Mouse (Mus musculus): ENCODE data around the gene Dscam. TPM values are rescaled to one million over a fixed set of nuclear protein-coding genes. Genes with fewer than 3 reads are reported as not detected.

Dscam gene
- polyA plus RNA-seq, 1 experiment from 2014 or later: 3.3 TPM

GRCm38 (mm10) chr16:96842829-96843360, 327.7 kb downstream of the Dscam start:
- ATAC-seq (ENCODE audit: low FRiP score): no peak
- H3K4me3 ChIP-seq: no peak overlapping the region
- H3K4me2 ChIP-seq (replicated peaks): no peak overlapping the region
- H3K27me3 ChIP-seq: no peaks in the 10 kb centered on the region
- WGBS: 95% methylated on average over 3 of the region's 3 CpGs
- no peaks in the 10 kb centered on the region for H3K9me3 ChIP-seq (replicated peaks)
- H3K9ac ChIP-seq: no peak overlapping the region
- no peaks in the 10 kb centered on the region for H3K36me3 ChIP-seq
- peaks cover 21% of the 10 kb centered on the region for H3K4me1 ChIP-seq
- H3K27ac ChIP-seq: no peak overlapping the region

GRCm38 (mm10) chr16:96819649-96820048, 350.9 kb downstream of the Dscam start:
- H3K4me2 ChIP-seq (replicated peaks): no peak overlapping the region
- no peaks in the 10 kb centered on the region for H3K27me3 ChIP-seq
- WGBS: 30% methylated on average over 15 of the region's 16 CpGs
- H3K36me3 ChIP-seq: no peaks in the 10 kb centered on the region
- no peak overlapping the region for H3K4me3 ChIP-seq
- no peak overlapping the region for H3K27ac ChIP-seq
- no peak overlapping the region for H3K9ac ChIP-seq
- H3K4me1 ChIP-seq: no peaks in the 10 kb centered on the region
- no peaks in the 10 kb centered on the region for H3K9me3 ChIP-seq (replicated peaks)
- no peak for ATAC-seq (ENCODE audit: low FRiP score)

- Histone ChIP-seq H3K9me3 (replicated peaks) (no peaks in the 10 kb centered on the region), H3K36me3 (no peaks in the 10 kb centered on the region), H3K4me1 (no peaks in the 10 kb centered on the region; the same call in 1 of the 2 replicates), H3K27ac (no peak overlapping the region), H3K9ac (no peak overlapping the region), H3K4me3 (no peak overlapping the region), H3K4me2 (replicated peaks) (no peak overlapping the region), H3K27me3 (no peaks in the 10 kb centered on the region)
- no peak for ATAC-seq (ENCODE audit: low FRiP score)
- 96% methylated on average over 1 of the region's 1 CpGs for WGBS
Measured at GRCm38 (mm10) chr16:96806298-96806697, 364.3 kb downstream of the Dscam start.

DNA sequence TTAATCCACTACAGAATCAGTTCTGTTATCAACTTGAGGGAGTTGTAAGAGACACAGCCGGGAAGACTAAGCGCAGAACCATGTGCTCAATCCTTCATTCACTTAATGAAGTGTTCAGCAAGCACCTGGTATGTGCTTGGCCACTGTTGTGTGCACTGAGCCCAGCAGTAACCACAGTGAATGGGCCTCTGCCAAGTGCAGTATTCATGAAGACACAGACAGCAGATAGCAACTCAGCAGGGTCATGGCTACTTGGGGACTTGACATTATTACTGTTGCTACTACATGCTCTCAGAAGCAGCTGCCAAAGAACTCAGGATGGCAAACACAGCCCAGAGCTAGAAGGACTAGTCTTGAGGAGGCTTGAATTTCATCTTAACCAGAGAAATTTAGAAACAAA, 367.9 kb downstream of the Dscam start:
- Histone ChIP-seq H3K4me2 (replicated peaks) (no peak overlapping the region), H3K27me3 (no peaks in the 10 kb centered on the region), H3K4me3 (no peak overlapping the region), H3K27ac (no peak overlapping the region), H3K9ac (no peak overlapping the region), H3K4me1 (no peaks in the 10 kb centered on the region; the same call in 1 of the 2 replicates), H3K9me3 (replicated peaks) (no peaks in the 10 kb centered on the region), H3K36me3 (no peaks in the 10 kb centered on the region)
- no peak for ATAC-seq (ENCODE audit: low FRiP score)
- WGBS: 94% methylated on average over 2 of the region's 2 CpGs

DNA sequence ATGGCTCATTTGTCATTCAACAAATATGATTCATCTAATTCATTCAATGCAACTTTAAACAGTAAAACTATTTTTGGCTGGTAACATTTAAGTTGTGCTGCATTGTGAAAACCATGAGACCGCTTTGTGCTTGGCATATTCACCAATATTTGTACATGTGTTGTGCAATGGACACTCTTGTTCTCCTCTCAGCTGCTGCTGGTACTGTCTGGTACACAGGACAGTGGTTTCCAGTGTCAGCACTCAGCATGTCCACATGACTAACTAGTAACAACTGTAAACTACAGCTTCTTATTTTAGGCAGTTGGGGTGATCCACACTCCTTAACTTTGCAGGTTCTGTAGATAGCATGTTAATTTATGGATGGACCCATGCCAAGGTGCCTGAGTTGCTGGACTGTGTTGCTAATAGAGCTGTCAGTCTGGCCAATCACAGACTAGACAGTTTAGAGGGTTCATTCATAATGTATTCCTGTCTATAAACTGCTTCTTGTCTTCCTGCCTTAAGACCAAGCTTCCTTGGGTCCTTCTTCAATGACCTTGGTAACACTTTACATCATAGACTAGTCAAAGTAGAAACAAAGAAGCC, 368.8 kb downstream of the Dscam start:
- Histone ChIP-seq H3K4me3 (no peak overlapping the region), H3K4me1 (no peaks in the 10 kb centered on the region; the same call in 1 of the 2 replicates), H3K9me3 (replicated peaks) (no peaks in the 10 kb centered on the region), H3K27me3 (no peaks in the 10 kb centered on the region), H3K4me2 (replicated peaks) (no peak overlapping the region), H3K36me3 (no peaks in the 10 kb centered on the region), H3K27ac (no peak overlapping the region), H3K9ac (no peak overlapping the region)
- ATAC-seq (ENCODE audit: low FRiP score): no peak
- WGBS: 93% methylated on average over 1 of the region's 1 CpGs

DNA sequence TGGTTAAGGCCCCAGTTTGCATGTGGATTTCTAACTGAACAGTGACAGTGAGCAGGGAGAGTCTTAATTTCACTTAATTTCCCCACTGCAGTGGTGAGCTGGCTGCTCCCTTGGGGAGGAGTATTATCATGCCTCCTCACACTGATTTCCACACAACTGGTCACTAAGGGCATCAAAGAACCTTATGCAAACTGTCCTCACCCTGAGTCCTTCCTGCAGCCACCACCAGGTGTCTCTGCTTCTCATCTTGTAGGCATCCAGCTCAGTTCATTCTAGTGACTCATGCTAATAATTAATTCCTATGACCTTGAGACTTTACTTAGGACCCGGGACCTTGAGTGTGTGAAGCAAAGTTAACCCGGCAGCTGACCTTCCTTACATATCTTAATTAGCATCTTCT, 375.1 kb downstream of the Dscam start:
- Histone ChIP-seq H3K4me1 (no peaks in the 10 kb centered on the region), H3K4me2 (replicated peaks) (no peak overlapping the region), H3K27ac (no peak overlapping the region), H3K9me3 (replicated peaks) (no peaks in the 10 kb centered on the region), H3K4me3 (no peak overlapping the region), H3K36me3 (no peaks in the 10 kb centered on the region), H3K9ac (no peak overlapping the region), H3K27me3 (no peaks in the 10 kb centered on the region)
- no peak for ATAC-seq (ENCODE audit: low FRiP score)
- 44% methylated on average over 2 of the region's 2 CpGs for WGBS

GRCm38 (mm10) chr16:96791307-96791706, 379.2 kb downstream of the Dscam start:
- no peak overlapping the region for H3K9ac ChIP-seq
- H3K27me3 ChIP-seq: no peaks in the 10 kb centered on the region
- no peak for ATAC-seq (ENCODE audit: low FRiP score)
- no peak overlapping the region for H3K4me2 ChIP-seq (replicated peaks)
- H3K27ac ChIP-seq: no peak overlapping the region
- no peak overlapping the region for H3K4me3 ChIP-seq
- peaks cover 7% of the 10 kb centered on the region for H3K4me1 ChIP-seq
- H3K36me3 ChIP-seq: no peaks in the 10 kb centered on the region
- H3K9me3 ChIP-seq (replicated peaks): no peaks in the 10 kb centered on the region
- 80% methylated on average over 2 of the region's 2 CpGs for WGBS

DNA sequence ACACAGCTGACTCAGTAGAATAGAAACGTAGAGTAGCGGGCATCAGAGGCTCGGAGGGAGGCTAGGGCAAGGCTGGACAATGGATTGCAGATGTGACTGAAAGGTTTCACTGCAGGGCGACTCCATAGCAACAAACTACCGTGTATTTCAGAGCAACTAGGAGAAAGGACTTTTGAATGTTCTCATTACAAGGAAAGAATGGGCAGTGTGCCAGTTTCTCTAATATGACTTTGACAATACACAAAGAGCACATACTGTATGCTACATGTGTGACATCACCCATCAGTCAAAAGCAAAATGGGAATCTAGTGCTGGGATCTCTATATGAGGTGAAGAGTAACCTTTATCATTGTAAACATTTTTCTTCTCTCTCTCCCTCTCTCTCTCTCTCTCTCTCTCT, 382.3 kb downstream of the Dscam start:
- Histone ChIP-seq H3K9ac (no peak overlapping the region), H3K36me3 (no peaks in the 10 kb centered on the region), H3K27ac (no peak overlapping the region), H3K27me3 (no peaks in the 10 kb centered on the region), H3K4me2 (replicated peaks) (no peak overlapping the region), H3K4me3 (no peak overlapping the region), H3K9me3 (replicated peaks) (no peaks in the 10 kb centered on the region), H3K4me1 (peaks cover 7% of the 10 kb centered on the region)
- ATAC-seq (ENCODE audit: low FRiP score): no peak
- 28% methylated on average over 5 of the region's 5 CpGs for WGBS

DNA sequence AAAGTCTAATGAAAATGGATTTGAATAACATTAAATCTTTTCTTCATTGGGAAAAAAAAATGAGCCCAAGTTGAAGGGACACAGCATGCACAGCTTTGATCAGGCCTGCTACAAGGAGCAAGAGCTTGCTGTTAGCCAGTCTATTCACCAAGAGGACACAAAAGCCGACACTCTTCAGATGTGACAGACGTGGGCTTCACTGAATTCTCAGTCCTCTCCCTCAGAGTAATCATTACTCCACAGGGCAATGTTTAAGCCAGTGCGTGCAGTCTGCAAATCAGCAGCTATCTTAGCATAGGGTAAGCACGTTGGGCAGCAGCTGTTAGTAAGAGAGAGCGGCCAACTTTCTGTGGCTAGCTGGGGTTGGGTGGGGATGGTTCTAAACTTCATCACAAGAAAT, 391.5 kb downstream of the Dscam start:
- H3K4me3 ChIP-seq: no peak overlapping the region
- H3K27me3 ChIP-seq: no peaks in the 10 kb centered on the region
- WGBS: 33% methylated on average over 5 of the region's 5 CpGs
- H3K36me3 ChIP-seq: no peaks in the 10 kb centered on the region
- no peak overlapping the region for H3K27ac ChIP-seq
- 0 out of 2 replicates have a peak, but pooled peaks cover 3% of the 10 kb centered on the region for H3K4me1 ChIP-seq
- no peak for ATAC-seq (ENCODE audit: low FRiP score)
- no peak overlapping the region for H3K4me2 ChIP-seq (replicated peaks)
- no peak overlapping the region for H3K9ac ChIP-seq
- H3K9me3 ChIP-seq (replicated peaks): no peaks in the 10 kb centered on the region

DNA sequence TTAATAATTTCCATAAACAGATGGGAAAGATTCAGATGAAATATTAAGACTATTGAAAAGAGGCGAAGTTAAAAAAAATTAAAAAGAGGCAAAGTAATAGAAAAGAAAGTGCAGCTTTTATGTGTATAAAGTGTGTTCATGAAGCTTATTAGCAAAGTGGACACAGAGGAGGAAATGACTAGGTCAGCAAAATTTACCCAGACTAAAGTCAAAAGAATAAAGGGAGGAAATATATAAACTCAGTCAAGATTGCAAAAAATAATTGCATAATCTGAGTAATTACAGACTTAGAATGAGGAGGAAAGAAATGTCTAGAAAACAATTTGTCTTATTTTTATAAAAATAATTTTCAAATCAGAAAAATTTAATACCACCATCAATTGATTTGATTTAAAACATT, 396.3 kb downstream of the Dscam start:
- WGBS: 86% methylated on average over 1 of the region's 1 CpGs
- H3K27me3 ChIP-seq: no peaks in the 10 kb centered on the region
- H3K36me3 ChIP-seq: no peaks in the 10 kb centered on the region
- H3K9me3 ChIP-seq (replicated peaks): no peaks in the 10 kb centered on the region
- H3K4me1 ChIP-seq: 0 out of 2 replicates have a peak, but pooled peaks cover 3% of the 10 kb centered on the region
- no peak for ATAC-seq (ENCODE audit: low FRiP score)
- H3K4me2 ChIP-seq (replicated peaks): no peak overlapping the region
- no peak overlapping the region for H3K9ac ChIP-seq
- H3K27ac ChIP-seq: no peak overlapping the region
- H3K4me3 ChIP-seq: no peak overlapping the region

DNA sequence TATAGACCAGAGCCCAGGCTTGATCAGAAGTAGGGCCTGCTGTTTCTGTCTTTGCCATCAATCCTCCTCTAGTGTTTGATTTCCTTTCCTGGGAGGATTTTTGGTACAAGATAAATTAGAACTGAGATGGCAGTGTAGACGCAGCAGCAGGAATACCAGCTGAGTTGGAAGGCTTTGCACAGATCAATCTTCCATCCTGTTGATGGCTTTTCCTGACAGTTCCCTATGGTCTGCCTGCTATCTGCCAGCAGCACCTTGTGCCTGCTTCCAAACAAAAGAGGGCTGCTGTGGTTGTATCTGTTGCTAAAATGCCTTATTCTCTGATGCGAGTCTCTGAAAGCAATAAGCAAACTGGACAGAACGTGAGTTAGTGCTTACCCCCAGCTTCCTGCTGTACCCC, 402.6 kb downstream of the Dscam start:
- Histone ChIP-seq H3K4me1 (peaks cover 9% of the 10 kb centered on the region; the same call in 1 of the 2 replicates), H3K9me3 (replicated peaks) (no peaks in the 10 kb centered on the region), H3K4me2 (replicated peaks) (no peak overlapping the region), H3K4me3 (no peak overlapping the region), H3K36me3 (no peaks in the 10 kb centered on the region), H3K9ac (no peak overlapping the region), H3K27me3 (no peaks in the 10 kb centered on the region), H3K27ac (peak overlapping the region; percentile 66)
- 61% methylated on average over 3 of the region's 3 CpGs for WGBS
- no peak for ATAC-seq (ENCODE audit: low FRiP score)

GRCm38 (mm10) chr16:96767508-96767907, 403.0 kb downstream of the Dscam start:
- Histone ChIP-seq H3K27me3 (no peaks in the 10 kb centered on the region), H3K4me3 (no peak overlapping the region), H3K4me2 (replicated peaks) (no peak overlapping the region), H3K36me3 (no peaks in the 10 kb centered on the region), H3K4me1 (peaks cover 9% of the 10 kb centered on the region; the same call in 1 of the 2 replicates), H3K9me3 (replicated peaks) (no peaks in the 10 kb centered on the region), H3K27ac (peak overlapping the region; percentile 66), H3K9ac (no peak overlapping the region)
- 31% methylated on average over 4 of the region's 4 CpGs for WGBS
- no peak for ATAC-seq (ENCODE audit: low FRiP score)

DNA sequence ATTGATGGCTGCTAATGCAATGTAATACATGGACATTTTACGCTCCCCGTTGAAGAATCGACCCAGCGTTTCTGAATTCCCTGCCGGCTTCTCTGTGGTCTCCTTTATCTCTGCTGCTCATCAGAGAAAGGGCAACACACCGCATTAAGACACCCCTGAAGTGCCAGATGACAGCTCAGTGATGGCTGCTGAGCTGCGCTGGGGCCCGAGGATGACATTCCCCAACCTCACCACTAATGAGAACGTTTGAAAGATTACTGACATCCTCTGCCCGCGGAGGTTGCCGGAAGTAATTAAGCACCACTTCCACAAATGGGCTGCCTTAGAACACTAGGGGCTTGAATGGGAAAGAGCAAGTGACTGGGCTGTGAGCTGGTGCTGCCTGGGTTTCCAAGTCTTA, 409.3 kb downstream of the Dscam start:
- 32% methylated on average over 12 of the region's 12 CpGs for WGBS
- no peak overlapping the region for H3K4me3 ChIP-seq
- H3K27ac ChIP-seq: peak overlapping the region; percentile 75
- H3K36me3 ChIP-seq: no peaks in the 10 kb centered on the region
- no peaks in the 10 kb centered on the region for H3K27me3 ChIP-seq
- H3K9ac ChIP-seq: no peak overlapping the region
- no peaks in the 10 kb centered on the region for H3K9me3 ChIP-seq (replicated peaks)
- peak; percentile 60; the same call in 1 of the 2 replicates for ATAC-seq (ENCODE audit: low FRiP score)
- peaks cover 37% of the 10 kb centered on the region for H3K4me1 ChIP-seq
- H3K4me2 ChIP-seq (replicated peaks): no peak overlapping the region

Data from hindbrain, embryonic 12.5 days (tissue).